Mouse (Mus musculus) thymus, adult 2 months (tissue): ENCODE measurements at regions not wholly inside any gene's neighbourhood (a gene's known extent, or its start where the extent isn't known, plus 50 kb on each side); places are given as distances from the start of the nearest gene placed in this dataset.

Experiments used
- DNase-seq: peaks from one replicate; pipeline ENCODE4 v3.0.0; 2021
- H3K27ac ChIP-seq: fragments of 200-500 bp; 2 replicates; pipeline ENCODE4 v1.5.1; 2012; ENCODE audit warnings: low read length, control low read depth; ENCODE audit not compliant: control insufficient read depth, insufficient read depth
- H3K27me3 ChIP-seq: fragments of 200-500 bp; 2 replicates; pipeline ENCODE4 v1.6.1; 2012; ENCODE audit warnings: mild to moderate bottlenecking, low read length, moderate library complexity, mixed read lengths; ENCODE audit not compliant: control insufficient read depth, insufficient read depth
- H3K36me3 ChIP-seq: fragments of 200-500 bp; 2 replicates; pipeline ENCODE4 v1.6.1; 2012; ENCODE audit warnings: mild to moderate bottlenecking, low read length, moderate library complexity; ENCODE audit not compliant: control insufficient read depth, insufficient read depth
- H3K4me1 ChIP-seq: fragments of 200-500 bp; replicated peaks from 2 replicates; pipeline ENCODE4 v1.6.1; 2012; ENCODE audit warnings: low read length; ENCODE audit not compliant: control insufficient read depth, insufficient read depth
- H3K4me3 ChIP-seq: fragments of 200-500 bp; 2 replicates; pipeline ENCODE4 v1.5.1; 2012; ENCODE audit warnings: mild to moderate bottlenecking, low read length, control low read depth, moderate library complexity; ENCODE audit not compliant: control insufficient read depth, insufficient read depth
- CTCF ChIP-seq: fragments of 200-500 bp; IDR thresholded peaks from 2 replicates; pipeline ENCODE4 v1.5.1; 2012; ENCODE audit warnings: mild to moderate bottlenecking, control low read depth, low read length, moderate library complexity, borderline replicate concordance; ENCODE audit not compliant: control insufficient read depth, poor library complexity, insufficient read depth; ENCODE audit errors: extremely low read depth
- POLR2A ChIP-seq: fragments of 200-500 bp; IDR thresholded peaks from 2 replicates; pipeline ENCODE4 v1.6.1; 2012; ENCODE audit warnings: mild to moderate bottlenecking, low read length, control low read depth, moderate library complexity; ENCODE audit not compliant: control insufficient read depth, poor library complexity, insufficient read depth; ENCODE audit errors: extremely low read depth
- WGBS: fragments of 180-500 bp; shearing (Covaris S2); methylation state at CpG from one replicate; pipeline ENCODE4 v1.1.7; 2018; 5-methylcytosine and 5-hydroxymethylcytosine counted together

GRCm38 (mm10) chr13:107078085-107078484 lies 56.2 kb upstream of the Kif2a start:
- no peak for DNase-seq
- no peak for TF ChIP-seq CTCF
- TF ChIP-seq POLR2A, result no peak
- Histone ChIP-seq H3K36me3 (no peaks in the 10 kb centered on the region), H3K27ac (no peak overlapping the region), H3K4me3 (no peak overlapping the region), H3K4me1 (no peaks in the 10 kb centered on the region), H3K27me3 (no peaks in the 10 kb centered on the region)
- WGBS, result 89% methylated on average over 1 of the region's 1 CpGs

GRCm38 (mm10) chr13:107074917-107075316 lies 53.0 kb upstream of the Kif2a start:
- no peak for DNase-seq
- 93% methylated on average over 4 of the region's 4 CpGs for WGBS
- Histone ChIP-seq H3K4me1 (no peaks in the 10 kb centered on the region), H3K4me3 (no peak overlapping the region), H3K27me3 (no peaks in the 10 kb centered on the region), H3K36me3 (no peaks in the 10 kb centered on the region), H3K27ac (no peak overlapping the region)
- TF ChIP-seq POLR2A (no peak), CTCF (no peak)

GRCm38 (mm10) chr13:107073039-107073620 lies 51.2 kb upstream of the Kif2a start:
- Histone ChIP-seq H3K36me3 (no peaks in the 10 kb centered on the region), H3K27ac (no peak overlapping the region), H3K27me3 (no peaks in the 10 kb centered on the region), H3K4me1 (no peaks in the 10 kb centered on the region), H3K4me3 (no peak overlapping the region)
- no peak for DNase-seq
- TF ChIP-seq POLR2A, result no peak
- no peak for TF ChIP-seq CTCF
- WGBS, result 79% methylated on average over 14 of the region's 14 CpGs

GRCm38 (mm10) chr13:107072345-107073038 lies 50.6 kb upstream of the Kif2a start:
- Histone ChIP-seq H3K27ac (no peak overlapping the region), H3K36me3 (no peaks in the 10 kb centered on the region), H3K27me3 (no peaks in the 10 kb centered on the region), H3K4me3 (no peak overlapping the region), H3K4me1 (no peaks in the 10 kb centered on the region)
- DNase-seq, result no peak
- 86% methylated on average over 11 of the region's 11 CpGs for WGBS
- no peak for TF ChIP-seq POLR2A
- TF ChIP-seq CTCF, result no peak
